Mouse (Mus musculus) bone marrow macrophage, adult 2 months (primary cell): ENCODE measurements at regions not wholly inside any gene's neighbourhood (a gene's known extent, or its start where the extent isn't known, plus 50 kb on each side); places are given as distances from the start of the nearest gene placed in this dataset.

Experiments used
- CTCF ChIP-seq: IDR thresholded peaks from 2 replicates; pipeline ENCODE4 v1.5.1; 2012; ENCODE audit warnings: low read depth, mild to moderate bottlenecking, low read length, moderate library complexity
- POLR2A ChIP-seq: IDR thresholded peaks from 2 replicates; pipeline ENCODE4 v1.6.1; 2012; ENCODE audit warnings: mild to moderate bottlenecking, low read depth, low read length, borderline replicate concordance

DNA sequence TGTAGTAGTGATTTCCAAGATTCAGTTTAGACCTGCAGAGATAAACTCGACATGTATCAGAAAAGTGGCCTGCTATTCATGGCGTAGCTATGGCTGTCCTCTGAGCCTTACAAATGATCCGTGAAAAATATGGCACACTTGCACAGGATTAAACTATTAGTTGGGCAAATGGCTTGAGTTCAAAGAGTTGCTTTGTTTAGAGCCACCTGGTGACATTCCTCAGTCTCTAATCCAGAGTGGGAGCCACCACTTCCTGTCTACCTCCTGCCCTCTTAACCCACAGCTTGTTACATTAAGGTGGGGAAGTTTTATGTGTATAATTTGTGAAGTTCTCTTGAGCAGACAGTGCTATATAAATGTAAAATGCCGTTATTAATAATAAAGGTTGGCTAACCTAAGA, 357.7 kb downstream of the Mtx2 start:
- TF ChIP-seq POLR2A (no peak), CTCF (no peak)
